Mouse (Mus musculus) CH12.LX (cell line): ENCODE data around the gene Trpm5. TPM values are rescaled to one million over a fixed set of nuclear protein-coding genes. Genes with fewer than 3 reads are reported as not detected.

Source experiments
- DNase-seq: peaks from one replicate; pipeline ENCODE4 v3.0.0-alpha.2; 2013; ENCODE audit errors: extremely low read depth
- H3K27ac ChIP-seq: 2 replicates; pipeline ENCODE4 v1.5.1; 2012; ENCODE audit warnings: low read depth, mild to moderate bottlenecking, control low read depth, moderate library complexity; ENCODE audit not compliant: insufficient read depth
- H3K27me3 ChIP-seq: replicated peaks from 2 replicates; pipeline ENCODE3; 2012; ENCODE audit warnings: inconsistent platforms
- H3K36me3 ChIP-seq, 2 experiments: replicated peaks in 1 of 2; 2 replicates each; pipeline versions ENCODE3 to v1.6.1; 2012; ENCODE audit warnings: inconsistent platforms in 1 of 2, low read length in 1 of 2, mild to moderate bottlenecking in 1 of 2, mixed read lengths in 1 of 2, moderate library complexity in 1 of 2; ENCODE audit not compliant: control insufficient read depth in 1 of 2, insufficient read depth in 1 of 2
- H3K4me1 ChIP-seq, 2 experiments: 2 replicates each; pipeline ENCODE4 v1.6.1; 2012; ENCODE audit warnings: inconsistent platforms in 1 of 2, moderate library complexity in 1 of 2; ENCODE audit not compliant: insufficient read depth in 2 of 2, control insufficient read depth in 1 of 2
- H3K4me2 ChIP-seq: 2 replicates; pipeline ENCODE4 v1.6.1; 2012; ENCODE audit warnings: low read depth, mild to moderate bottlenecking, control low read depth; ENCODE audit not compliant: poor library complexity, insufficient read depth, severe bottlenecking
- H3K4me3 ChIP-seq, 3 experiments: fragments of 150-350 bp in 1 of 3; sonication (generic) in 1 of 3; replicated peaks in 1 of 3; 2 replicates each; pipeline versions ENCODE3 to v1.5.1; 2011 to 2012; ENCODE audit warnings: low read depth in 2 of 3, low read length in 2 of 3, mild to moderate bottlenecking in 2 of 3, moderate library complexity in 2 of 3, control low read depth in 1 of 3, improper control_type of control experiment in 1 of 3, inconsistent platforms in 1 of 3, mixed read lengths in 1 of 3; ENCODE audit not compliant: poor library complexity in 1 of 3
- H3K79me2 ChIP-seq: replicated peaks from 2 replicates; pipeline ENCODE4 v1.6.1; 2012; ENCODE audit warnings: mild to moderate bottlenecking, moderate library complexity; ENCODE audit not compliant: control insufficient read depth, poor library complexity, insufficient read depth, severe bottlenecking; ENCODE audit errors: extremely low read depth
- H3K9ac ChIP-seq: 2 replicates; pipeline ENCODE4 v1.6.1; 2012; ENCODE audit warnings: low read depth, mild to moderate bottlenecking, control low read depth, moderate library complexity; ENCODE audit not compliant: insufficient read depth
- H3K9me3 ChIP-seq: replicated peaks from 2 replicates; pipeline ENCODE3; 2012; ENCODE audit warnings: low read length, inconsistent platforms, mixed read lengths
- BHLHE40 ChIP-seq: IDR thresholded peaks from 2 replicates; pipeline ENCODE4 v1.6.1; 2011; ENCODE audit warnings: mild to moderate bottlenecking, low read depth, low read length, improper control_type of control experiment
- CTCF ChIP-seq, 2 experiments: IDR thresholded peaks in 1 of 2; conservative IDR thresholded peaks in 1 of 2; 2 replicates each; pipeline ENCODE4 v1.5.1; 2011 to 2012; ENCODE audit warnings: low read depth in 2 of 2, low read length in 2 of 2, improper control_type of control experiment in 1 of 2, inconsistent platforms in 1 of 2, mild to moderate bottlenecking in 1 of 2, moderate library complexity in 1 of 2
- E2F4 ChIP-seq: IDR thresholded peaks from 2 replicates; pipeline ENCODE4 v1.6.1; 2011; ENCODE audit warnings: low read depth, low read length, improper control_type of control experiment; ENCODE audit not compliant: insufficient replicate concordance
- IRF4 ChIP-seq: IDR thresholded peaks from 2 replicates; pipeline ENCODE4 v1.6.1; 2014; ENCODE audit warnings: low read depth, mild to moderate bottlenecking, inconsistent platforms, low read length, improper control_type of control experiment
- KAT2A ChIP-seq: IDR thresholded peaks from 2 replicates; pipeline ENCODE4 v1.6.1; 2012; ENCODE audit warnings: low read length, improper control_type of control experiment, inconsistent platforms; ENCODE audit not compliant: insufficient replicate concordance
- MAZ ChIP-seq: IDR thresholded peaks from 2 replicates; pipeline ENCODE4 v1.6.1; 2012; ENCODE audit warnings: low read depth, mild to moderate bottlenecking, inconsistent platforms, low read length, improper control_type of control experiment, moderate library complexity
- MXI1 ChIP-seq: IDR thresholded peaks from 2 replicates; pipeline ENCODE4 v1.6.1; 2011; ENCODE audit warnings: mild to moderate bottlenecking, low read depth, low read length, improper control_type of control experiment
- POLR2A ChIP-seq: IDR thresholded peaks from 2 replicates; pipeline ENCODE4 v1.6.1; 2011; ENCODE audit warnings: low read depth, mild to moderate bottlenecking, improper control_type of control experiment, low read length
- RAD21 ChIP-seq: IDR thresholded peaks from 2 replicates; pipeline ENCODE4 v1.6.1; 2011; ENCODE audit warnings: low read depth, mild to moderate bottlenecking, low read length, improper control_type of control experiment, moderate library complexity
- SMC3 ChIP-seq: IDR thresholded peaks from 2 replicates; pipeline ENCODE4 v1.6.1; 2011; ENCODE audit warnings: low read depth, low read length, improper control_type of control experiment
- TCF12 ChIP-seq: IDR thresholded peaks from 2 replicates; pipeline ENCODE4 v1.6.1; 2014; ENCODE audit warnings: low read depth, mild to moderate bottlenecking, inconsistent platforms, low read length, improper control_type of control experiment
- USF2 ChIP-seq: conservative IDR thresholded peaks from 2 replicates; pipeline ENCODE4 v1.6.1; 2011; ENCODE audit warnings: low read depth, low read length, improper control_type of control experiment
- dilution Hi-C: fragments of 300-500 bp; cut with MboI; formaldehyde crosslinking; loops from 2 replicates; pipeline ENCODE4 v1.14.3; 2020; ENCODE audit warnings: low sequenced_read_pairs; ENCODE audit not compliant: extremely low pct_unique_long_range_greater_than_20kb, extremely low pct_ligation_motif_present
- in situ Hi-C: fragments of 300-500 bp; cut with MboI; formaldehyde crosslinking; loops from 3 replicates; pipeline ENCODE4 v1.14.3; 2019; ENCODE audit warnings: low sequenced_read_pairs, low pct_ligation_motif_present, low pct_unique_long_range_greater_than_20kb, mixed read lengths
- polyA plus RNA-seq: library from polyadenylated mRNA; unstranded; fragments of >175 nt; gene quantifications from 2 replicates; pipeline ENCODE4 v1.2.1, GENCODE M21; 2012; ENCODE audit warnings: low read depth; ENCODE audit not compliant: insufficient read length
- total RNA-seq, 2 experiments: library from RNA; depleted of rRNA; stranded (reverse); fragments of 300-350 nt in 1 of 2; fragments of >200 nt in 1 of 2; gene quantifications; 2 replicates each; pipeline ENCODE4 v1.2.3; 2012 to 2014

Gene Trpm5
- total RNA-seq (2012; rRNA removed) = 1.3 and 1.5 TPM in 2 replicates
- total RNA-seq (2014; rRNA removed) = 1.1 and 1.4 TPM in 2 replicates
- 1.7 and 3.0 TPM in 2 replicates for polyA plus RNA-seq

DNA sequence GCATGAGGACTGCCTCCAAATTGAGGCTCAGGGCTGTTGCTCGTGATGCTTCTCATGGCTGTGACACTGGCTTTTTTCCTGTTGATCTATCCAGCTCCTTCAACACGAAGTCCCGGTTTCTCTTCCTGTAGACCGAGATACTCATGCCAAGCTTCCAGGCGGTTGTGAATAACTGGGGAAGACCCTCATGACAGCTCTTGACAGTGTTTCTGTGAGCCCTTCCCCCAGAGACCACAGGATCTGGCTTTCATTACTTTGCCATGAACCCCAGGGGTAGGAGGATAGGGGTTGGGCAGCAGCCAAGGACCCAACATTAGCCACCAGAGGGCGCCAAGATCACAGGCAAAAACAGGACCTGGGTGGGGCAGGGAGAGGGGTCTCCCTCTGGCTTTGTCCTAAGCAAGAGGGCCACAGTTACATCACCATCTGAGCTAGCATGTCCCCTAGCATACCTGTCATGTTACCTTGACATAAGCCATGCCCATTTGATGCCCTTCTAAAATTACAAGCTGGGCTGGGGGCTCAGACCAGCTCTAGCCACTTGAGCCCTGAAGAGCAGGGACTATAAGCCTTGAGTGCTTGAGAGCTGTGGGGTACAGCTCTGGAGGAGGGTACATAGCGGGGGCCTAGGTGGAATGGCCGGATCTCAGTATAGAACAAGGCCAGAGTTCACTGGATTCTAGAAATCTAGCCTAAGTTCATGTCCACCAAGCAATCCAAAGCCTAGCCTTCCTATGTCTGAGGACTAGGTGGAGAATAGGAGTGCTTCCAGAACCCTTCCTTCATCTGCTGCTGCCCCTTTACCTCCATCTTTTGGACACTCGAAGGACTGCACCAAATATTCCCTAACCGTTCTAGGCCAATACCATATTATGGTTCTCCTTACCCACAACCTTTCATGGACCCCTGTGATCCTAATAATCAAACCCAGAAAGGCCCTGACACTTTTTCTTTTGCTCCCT lies at the start of gene Trpm5:
Gene Trpm5, minus strand, starts transcription at position 51 of the 962 bp plus-strand sequence.
- dilution Hi-C loops = no loop called here
- H3K79me2 ChIP-seq = no peaks in the 10 kb centered on the region
- H3K9me3 ChIP-seq = no peaks in the 10 kb centered on the region
- H3K4me3 ChIP-seq = no peak within 1 kb of the TSS
- no peaks in the 10 kb centered on the region for H3K36me3 ChIP-seq
- TF ChIP-seq CTCF (conservative IDR thresholded peaks at IDR 0.05 in 1 of 2, IDR thresholded peaks at IDR 0.05 in 1 of 2; ENCODE audit: low read depth in 2 of 2, low read length in 2 of 2) = peak; percentile 64 to 81
- TF ChIP-seq POLR2A = no peak
- peak; percentile 73 for TF ChIP-seq RAD21
- TF ChIP-seq SMC3 = peak; percentile 56
- 0 out of 2 replicates have a peak, but pooled peaks have one; percentile 41 for TF ChIP-seq MAZ
- H3K27ac ChIP-seq = no peak within 1 kb of the TSS
- H3K4me2 ChIP-seq = no peak within 1 kb of the TSS
- no peak within 1 kb of the TSS for H3K9ac ChIP-seq
- peak; percentile 45 for DNase-seq
- peaks cover 59% of the 10 kb centered on the region for H3K27me3 ChIP-seq
- in situ Hi-C loops = loop anchor here (5.0 kb wide), 2 partner anchors 37 to 203 kb away; no protein-coding TSS in a partner anchor
- peaks cover 0 to 31% of the 10 kb centered on the region in 2 experiments; a peak in 2 of 4 replicates for H3K4me1 ChIP-seq

DNA sequence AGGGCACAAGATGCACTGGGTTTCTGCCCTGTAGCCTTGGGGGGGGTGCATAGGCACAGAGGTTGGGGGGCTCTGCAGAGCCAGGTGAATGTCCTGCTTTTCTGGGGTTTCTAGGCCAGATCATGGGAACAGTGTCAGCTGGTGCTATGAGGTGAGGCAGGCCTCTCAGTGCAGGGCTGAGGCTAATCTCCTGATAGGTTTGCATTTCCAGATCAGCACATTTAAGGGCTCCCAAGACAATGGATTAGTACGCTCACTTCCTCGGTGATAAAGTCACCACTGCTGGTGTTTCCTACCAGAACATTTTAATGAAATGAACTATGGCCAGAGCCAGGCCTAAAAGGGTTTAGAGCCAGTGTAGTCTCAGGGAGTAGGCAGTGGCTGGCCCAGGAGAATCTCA lies 48.2 kb upstream of the Trpm5 start:
- Histone ChIP-seq H3K9ac (no peak overlapping the region), H3K4me1 (no peaks in the 10 kb centered on the region), H3K79me2 (no peaks in the 10 kb centered on the region), H3K27ac (no peak overlapping the region), H3K27me3 (peaks cover 85% of the 10 kb centered on the region), H3K36me3 (no peaks in the 10 kb centered on the region), H3K9me3 (no peaks in the 10 kb centered on the region), H3K4me3 (no peak overlapping the region), H3K4me2 (no peak overlapping the region)
- TF ChIP-seq MXI1 (no peak), USF2 (no peak), SMC3 (no peak), KAT2A (no peak), IRF4 (no peak), E2F4 (no peak), TCF12 (no peak), BHLHE40 (no peak)
- in situ Hi-C loops (loop anchor here (25.0 kb wide), 1 partner anchor 595 kb away; no protein-coding TSS in a partner anchor), dilution Hi-C loops (no loop called here)
- no peak for DNase-seq
